Mouse (Mus musculus) embryonic facial prominence, embryonic 14.5 days (tissue): ENCODE data around the gene Gm5105. TPM values are rescaled to one million over a fixed set of nuclear protein-coding genes. Genes with fewer than 3 reads are reported as not detected.

Experiments
- ATAC-seq: fragments of 200-750 bp; cut with Nextera tagmentation; 2 replicates; pipeline ENCODE4 v1.8.0; 2017; ENCODE audit warnings: low read depth, moderate number of reproducible peaks, moderate TSS enrichment
- DNase-seq: peaks from one replicate; pipeline ENCODE4 v3.0.0-alpha.2; 2015; ENCODE audit warnings: low spot score
- H3K27ac ChIP-seq: fragments of 300-500 bp; sonication (generic); replicated peaks from 2 replicates; pipeline ENCODE4 v1.5.1; 2014; ENCODE audit warnings: low read depth, mild to moderate bottlenecking, low read length, moderate library complexity
- H3K27me3 ChIP-seq: fragments of 300-500 bp; sonication (generic); replicated peaks from 2 replicates; pipeline ENCODE4 v1.6.1; 2014; ENCODE audit warnings: low read length; ENCODE audit not compliant: control insufficient read depth, insufficient read depth
- H3K36me3 ChIP-seq: fragments of 300-500 bp; sonication (generic); 2 replicates; pipeline ENCODE4 v1.6.1; 2014; ENCODE audit warnings: low read length, mixed read lengths; ENCODE audit not compliant: control insufficient read depth, insufficient read depth
- H3K4me1 ChIP-seq: fragments of 300-500 bp; sonication (generic); 2 replicates; pipeline ENCODE4 v1.6.1; 2014; ENCODE audit warnings: antibody characterized with exemption, low read length; ENCODE audit not compliant: control insufficient read depth, insufficient read depth
- H3K4me2 ChIP-seq: fragments of 300-500 bp; sonication (generic); 2 replicates; pipeline ENCODE4 v1.6.1; 2014; ENCODE audit warnings: low read depth, mild to moderate bottlenecking, low read length, moderate library complexity, mixed read lengths
- H3K4me3 ChIP-seq: fragments of 300-500 bp; sonication (generic); 2 replicates; pipeline ENCODE4 v1.5.1; 2014; ENCODE audit warnings: low read depth, mild to moderate bottlenecking, low read length
- H3K9ac ChIP-seq: fragments of 300-500 bp; sonication (generic); 2 replicates; pipeline ENCODE4 v1.6.1; 2014; ENCODE audit warnings: low read depth, mild to moderate bottlenecking, low read length, moderate library complexity, mixed read lengths
- H3K9me3 ChIP-seq: fragments of 300-500 bp; sonication (generic); 2 replicates; pipeline ENCODE4 v1.6.1; 2016; ENCODE audit warnings: low read length; ENCODE audit not compliant: control insufficient read depth
- WGBS: fragments of 180-500 bp; shearing (Covaris S2); extraction: QIAGEN DNeasy Blood & Tissue Kit; methylation state at CpG from one replicate; pipeline ENCODE4 v1.1.7; 2014; 5-methylcytosine and 5-hydroxymethylcytosine counted together
- polyA plus RNA-seq: library from polyadenylated mRNA; unstranded; fragments of >200 nt; fragmentation: Nextera tagmentation; extraction: Ambion mirVana; gene quantifications from 2 replicates; pipeline ENCODE4 v1.2.1, GENCODE M21; 2014

Gene Gm5105
- polyA plus RNA-seq, 1 experiment from 2014 or later: 0.75 TPM

DNA sequence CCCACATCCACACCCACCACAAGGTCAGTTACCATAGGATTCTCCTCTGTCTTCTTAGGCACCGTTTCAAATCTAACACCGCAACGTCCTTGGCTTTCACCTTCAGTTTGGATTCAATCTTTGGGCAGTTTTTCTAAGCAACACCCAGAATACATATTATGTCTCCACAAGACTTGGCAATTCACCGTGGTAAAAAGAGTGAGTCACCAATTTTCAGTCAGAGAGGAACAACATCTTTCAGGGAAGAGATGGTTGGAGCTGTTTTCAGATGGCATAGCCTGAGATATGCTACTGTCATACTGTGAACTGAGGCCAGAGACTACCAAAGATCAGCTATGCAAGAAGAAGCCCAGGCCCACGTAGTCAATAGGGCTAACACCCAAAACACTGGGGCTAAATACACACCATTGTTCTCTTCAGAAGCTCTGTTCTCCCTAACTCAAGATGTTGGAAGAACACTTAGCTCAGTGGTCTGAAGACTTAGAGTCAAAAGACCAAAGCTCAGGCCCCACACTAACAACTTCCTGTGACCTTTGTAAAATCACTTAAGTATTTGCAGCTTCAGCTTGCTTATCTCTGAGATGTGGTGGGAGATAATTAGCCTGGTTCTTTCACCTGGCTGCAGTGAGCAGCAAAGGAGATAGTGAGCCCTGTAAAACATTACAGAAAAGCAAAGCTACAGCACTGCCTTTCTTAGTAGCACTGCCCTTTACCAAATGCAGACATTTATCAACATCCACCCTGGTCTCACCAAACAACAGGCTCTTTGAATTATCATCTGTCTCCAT, 39.4 kb downstream of the Gm5105 start:
- Histone ChIP-seq H3K9me3 (no peaks in the 10 kb centered on the region), H3K4me2 (no peak overlapping the region), H3K9ac (no peak overlapping the region), H3K4me1 (no peaks in the 10 kb centered on the region), H3K36me3 (no peaks in the 10 kb centered on the region), H3K27ac (no peak overlapping the region), H3K4me3 (no peak overlapping the region), H3K27me3 (no peaks in the 10 kb centered on the region)
- WGBS: 76% methylated on average over 5 of the region's 5 CpGs
- DNase-seq: no peak
- ATAC-seq: no peak

DNA sequence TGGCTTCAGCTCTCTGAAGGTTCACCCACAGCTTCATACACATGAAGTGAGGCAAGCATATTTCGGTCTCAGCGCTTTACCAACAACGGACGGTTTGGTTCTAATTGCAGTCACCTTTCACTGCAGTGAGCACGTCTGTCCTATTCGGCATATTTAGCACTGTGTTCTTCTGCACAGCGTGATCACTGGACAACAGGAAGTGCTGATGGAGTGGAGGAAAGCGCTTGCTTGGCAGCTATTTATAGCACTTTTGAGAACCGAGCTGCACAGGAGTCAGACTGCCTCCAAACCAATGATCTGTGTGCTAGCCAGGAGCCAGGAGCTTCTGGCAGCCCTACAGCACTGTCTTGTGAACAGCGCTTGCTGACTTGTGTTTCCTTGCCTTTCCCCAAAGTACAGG, 40.9 kb downstream of the Gm5105 start:
- WGBS: 66% methylated on average over 10 of the region's 10 CpGs
- H3K4me1 ChIP-seq: no peaks in the 10 kb centered on the region
- no peak overlapping the region for H3K27ac ChIP-seq
- no peak overlapping the region for H3K9ac ChIP-seq
- H3K4me2 ChIP-seq: no peak overlapping the region
- H3K9me3 ChIP-seq: no peaks in the 10 kb centered on the region
- no peaks in the 10 kb centered on the region for H3K27me3 ChIP-seq
- H3K4me3 ChIP-seq: no peak overlapping the region
- H3K36me3 ChIP-seq: no peaks in the 10 kb centered on the region
- DNase-seq: peak; percentile 34
- ATAC-seq: no peak

DNA sequence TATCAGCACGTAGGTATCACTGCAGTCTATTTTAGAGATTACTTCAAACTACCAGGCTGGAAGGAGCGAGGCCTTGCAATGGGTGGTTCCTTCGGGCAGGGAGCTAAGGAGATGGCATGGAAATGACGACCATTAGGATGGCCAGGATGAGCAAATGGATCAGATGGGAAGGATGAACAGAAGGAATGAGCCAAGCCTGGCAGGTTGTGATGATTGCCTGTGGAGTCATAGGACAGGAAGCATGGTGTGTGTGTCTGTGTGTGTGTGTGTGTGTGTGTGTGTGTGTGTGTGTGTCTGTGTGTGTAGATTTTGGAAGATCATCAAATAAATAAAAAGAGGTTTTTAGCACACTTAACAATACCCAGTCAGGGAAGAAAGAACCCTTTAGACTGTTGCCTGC, 44.5 kb downstream of the Gm5105 start:
- 87% methylated on average over 4 of the region's 4 CpGs for whole genome bisulfite sequencing

DNA sequence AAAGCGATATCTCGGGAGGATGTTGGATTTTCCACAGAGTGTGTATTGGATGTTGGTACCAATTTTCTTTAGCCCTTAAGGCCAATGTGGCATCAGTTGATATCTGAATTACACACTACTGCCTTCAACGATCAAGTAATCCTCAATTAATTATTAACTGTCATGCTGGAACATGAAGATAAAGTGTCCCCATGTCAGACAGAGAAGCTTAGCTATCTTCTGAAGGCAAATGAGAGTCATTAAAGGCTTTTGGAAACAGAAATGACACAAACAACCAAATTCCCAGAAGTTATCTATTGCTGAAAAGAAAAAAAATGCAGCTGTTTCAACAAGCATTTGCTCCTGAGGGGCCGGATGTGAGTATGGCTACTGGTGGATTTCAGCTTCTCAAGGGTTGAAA, 45.2 kb downstream of the Gm5105 start:
- Histone ChIP-seq H3K9me3 (0 out of 2 replicates have a peak, but pooled peaks cover 6% of the 10 kb centered on the region), H3K27ac (no peak overlapping the region), H3K27me3 (no peaks in the 10 kb centered on the region), H3K4me3 (no peak overlapping the region), H3K36me3 (no peaks in the 10 kb centered on the region), H3K4me1 (no peaks in the 10 kb centered on the region), H3K9ac (no peak overlapping the region), H3K4me2 (no peak overlapping the region)
- DNase-seq (no peak), ATAC-seq (no peak)
- WGBS: 79% methylated on average over 4 of the region's 4 CpGs

More for the DNA sequence above, 44.5 kb downstream of the Gm5105 start:
- ATAC-seq (no peak), DNase-seq (no peak)
- no peaks in the 10 kb centered on the region for H3K36me3 ChIP-seq
- H3K9me3 ChIP-seq: 0 out of 2 replicates have a peak, but pooled peaks cover 6% of the 10 kb centered on the region
- H3K27me3 ChIP-seq: no peaks in the 10 kb centered on the region
- H3K4me1 ChIP-seq: no peaks in the 10 kb centered on the region
- H3K4me2 ChIP-seq: no peak overlapping the region
- H3K9ac ChIP-seq: no peak overlapping the region
- H3K4me3 ChIP-seq: no peak overlapping the region
- H3K27ac ChIP-seq: no peak overlapping the region

DNA sequence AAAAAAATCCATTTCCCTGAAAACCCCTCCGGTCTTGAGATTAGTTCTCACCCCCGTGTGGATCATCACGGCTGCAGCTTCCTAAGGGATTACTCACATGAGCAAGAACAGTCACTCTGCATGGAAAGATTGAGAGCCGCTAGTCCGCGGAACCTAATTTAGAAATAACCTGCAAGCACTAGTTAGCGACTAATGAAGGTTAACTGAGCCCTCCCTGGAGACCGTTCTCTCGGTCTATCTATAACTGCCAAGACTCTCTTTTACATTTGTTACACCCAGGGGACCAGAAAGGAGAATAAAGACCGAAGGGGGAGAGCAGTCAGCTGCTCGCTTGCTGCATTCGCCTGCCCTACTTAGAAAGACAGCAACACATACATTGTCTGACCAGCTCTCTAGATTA, 50.4 kb downstream of the Gm5105 start:
- Histone ChIP-seq H3K36me3 (no peaks in the 10 kb centered on the region), H3K4me2 (peak overlapping the region; percentile 2; the same call in 1 of the 2 replicates), H3K4me3 (no peak overlapping the region), H3K4me1 (no peaks in the 10 kb centered on the region), H3K9ac (no peak overlapping the region), H3K27me3 (no peaks in the 10 kb centered on the region), H3K9me3 (0 out of 2 replicates have a peak, but pooled peaks cover 6% of the 10 kb centered on the region), H3K27ac (no peak overlapping the region)
- WGBS: 58% methylated on average over 12 of the region's 12 CpGs
- DNase-seq (peak; percentile 75), ATAC-seq (peak; percentile 79)

DNA sequence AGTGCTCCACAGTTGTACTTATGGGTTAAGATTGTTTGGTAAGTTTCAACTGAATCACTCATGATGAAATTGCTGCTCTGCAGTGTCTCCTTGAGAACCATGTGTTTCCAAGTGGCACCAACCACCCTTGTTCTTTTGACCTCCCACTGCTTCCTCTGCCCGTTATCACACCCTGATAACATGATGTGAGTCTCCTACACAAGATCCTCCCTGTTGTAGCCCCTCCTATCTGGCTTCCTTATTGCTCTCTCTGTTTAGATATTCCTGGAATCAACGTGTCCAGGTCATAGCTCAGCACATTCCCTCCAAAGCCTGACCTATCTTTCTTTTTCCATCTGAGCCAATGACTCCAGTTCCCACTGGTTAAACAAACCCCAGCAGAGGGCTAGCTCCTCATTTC, 52.5 kb downstream of the Gm5105 start:
- Histone ChIP-seq H3K27me3 (no peaks in the 10 kb centered on the region), H3K9ac (no peak overlapping the region), H3K27ac (no peak overlapping the region), H3K4me3 (no peak overlapping the region), H3K36me3 (no peaks in the 10 kb centered on the region), H3K9me3 (0 out of 2 replicates have a peak, but pooled peaks cover 6% of the 10 kb centered on the region), H3K4me2 (no peak overlapping the region), H3K4me1 (no peaks in the 10 kb centered on the region)
- 82% methylated on average over 2 of the region's 2 CpGs for WGBS
- ATAC-seq: no peak
- DNase-seq: no peak

DNA sequence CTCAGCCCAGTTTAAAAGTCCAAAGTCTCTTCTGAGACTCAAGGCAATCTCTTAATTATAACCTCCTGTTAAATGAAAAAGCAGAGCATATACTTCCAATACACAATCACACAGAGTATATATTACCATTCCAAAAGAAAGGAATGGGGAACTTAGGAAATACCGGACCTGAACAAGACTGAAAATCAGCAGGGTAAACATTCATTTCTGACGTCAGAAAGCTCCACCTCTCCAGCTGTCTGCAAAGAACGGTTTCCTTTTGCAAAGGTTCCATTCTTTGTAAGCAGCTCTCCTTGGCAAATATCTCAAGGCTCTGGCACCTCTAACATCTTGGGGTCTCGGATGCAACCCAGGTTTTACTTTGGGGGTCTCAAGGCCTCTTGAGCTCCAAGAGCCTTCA, 54.8 kb downstream of the Gm5105 start:
- H3K9ac ChIP-seq: no peak overlapping the region
- WGBS: 35% methylated on average over 4 of the region's 4 CpGs

DNA sequence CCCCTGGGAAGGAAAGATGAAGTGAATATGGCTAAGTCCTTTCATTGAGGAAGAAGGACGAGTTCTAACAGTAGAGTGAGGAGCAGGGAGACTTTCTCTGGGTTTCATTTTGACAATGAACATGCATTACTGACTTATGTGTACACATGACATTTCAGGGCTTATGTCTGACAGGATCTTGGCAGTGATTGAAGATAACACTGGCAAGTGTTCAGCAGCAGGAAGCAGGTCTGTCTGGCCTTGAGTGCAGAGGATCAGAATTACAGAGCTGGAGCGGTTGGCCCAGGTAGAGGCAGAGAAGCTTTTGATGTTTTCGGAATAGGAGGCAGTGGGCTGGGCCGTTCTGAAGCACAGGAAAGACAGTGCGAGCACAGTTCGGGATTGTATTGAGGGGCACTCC, 59.0 kb downstream of the Gm5105 start:
- 75% methylated on average over 6 of the region's 6 CpGs for WGBS
- Histone ChIP-seq H3K9ac (no peak overlapping the region), H3K27ac (no peak overlapping the region), H3K9me3 (peaks cover 9% of the 10 kb centered on the region; the same call in 1 of the 2 replicates), H3K4me2 (no peak overlapping the region), H3K36me3 (no peaks in the 10 kb centered on the region), H3K27me3 (no peaks in the 10 kb centered on the region), H3K4me3 (no peak overlapping the region), H3K4me1 (no peaks in the 10 kb centered on the region)
- ATAC-seq: peak; percentile 66
- DNase-seq: peak; percentile 61

More for the DNA sequence above, 54.8 kb downstream of the Gm5105 start:
- Histone ChIP-seq H3K4me1 (no peaks in the 10 kb centered on the region), H3K36me3 (no peaks in the 10 kb centered on the region), H3K27ac (no peak overlapping the region), H3K27me3 (no peaks in the 10 kb centered on the region), H3K4me3 (no peak overlapping the region), H3K4me2 (no peak overlapping the region), H3K9me3 (no peaks in the 10 kb centered on the region)
- DNase-seq: peak; percentile 35
- peak; percentile 41 for ATAC-seq

DNA sequence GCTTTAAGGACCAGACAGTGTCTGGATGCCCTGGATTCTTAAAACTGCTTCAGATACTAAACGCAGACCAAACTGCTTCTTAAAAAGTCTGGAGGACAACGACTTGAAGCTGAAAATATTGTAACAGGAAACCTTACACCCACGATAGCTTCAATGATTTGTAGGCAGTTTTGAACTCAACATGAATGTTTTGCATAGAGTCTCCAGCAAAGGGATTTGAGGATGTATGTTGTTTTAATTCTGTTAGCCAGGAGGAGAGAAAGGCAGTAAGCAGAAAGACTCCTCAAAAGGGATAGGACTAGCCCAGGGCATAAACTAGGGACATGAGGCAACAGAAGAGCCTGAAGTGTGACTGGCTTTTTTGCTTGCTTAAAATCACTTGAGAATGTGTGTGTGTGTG, 60.3 kb downstream of the Gm5105 start:
- H3K9ac ChIP-seq: no peak overlapping the region
- ATAC-seq (no peak), DNase-seq (no peak)
- H3K36me3 ChIP-seq: no peaks in the 10 kb centered on the region
- no peaks in the 10 kb centered on the region for H3K27me3 ChIP-seq
- no peak overlapping the region for H3K4me3 ChIP-seq
- no peak overlapping the region for H3K27ac ChIP-seq
- H3K9me3 ChIP-seq: peaks cover 9% of the 10 kb centered on the region; the same call in 1 of the 2 replicates
- WGBS: 40% methylated on average over 3 of the region's 3 CpGs
- H3K4me2 ChIP-seq: no peak overlapping the region
- H3K4me1 ChIP-seq: no peaks in the 10 kb centered on the region
